Comparison of ENCODE assay signal across 16 mouse cellular contexts in genomic region chr12:44923273-44923672, GRCm38 (mm10).
"Had no signal": no experiment of that assay in that cellular context is flagged by ENCODE, and none has a peak within 500 bp of the region (broad histone marks: within the 10 kb centered on the region; RNA-seq: fewer than 3 reads in every experiment).

No protein-coding gene starts in this region.

- H3K4me3 ChIP-seq: layer of hippocampus, adult 2 months; liver, embryonic 13.5 days; midbrain, embryonic 12.5 days; midbrain, embryonic 15.5 days; neural tube, embryonic 12.5 days; neural tube, embryonic 15.5 days had no signal

- H3K36me3 ChIP-seq: liver, embryonic 13.5 days; midbrain, embryonic 12.5 days; midbrain, embryonic 15.5 days; neural tube, embryonic 12.5 days; neural tube, embryonic 15.5 days had no signal

- DNase-seq: layer of hippocampus, adult 9-11 months; liver, embryonic 13.5 days; lung, embryonic 14.5 days; right cerebral cortex, postnatal 25 days; thymus, adult 18-20 months; thymus, postnatal 4 days had no signal

- H3K9me3 ChIP-seq: liver, embryonic 13.5 days; midbrain, embryonic 12.5 days; midbrain, embryonic 15.5 days; neural tube, embryonic 12.5 days; neural tube, embryonic 15.5 days had no signal

- H3K9ac ChIP-seq: hindbrain, embryonic 14.5 days; liver, embryonic 13.5 days; lung, embryonic 14.5 days; midbrain, embryonic 12.5 days; midbrain, embryonic 15.5 days; neural tube, embryonic 12.5 days; neural tube, embryonic 15.5 days had no signal

- H3K27ac ChIP-seq: hindbrain, embryonic 14.5 days; hindbrain, postnatal 0 days; layer of hippocampus, adult 2 months; liver, embryonic 13.5 days; macrophage; midbrain, embryonic 12.5 days; midbrain, embryonic 15.5 days; neural tube, embryonic 12.5 days; neural tube, embryonic 15.5 days had no signal

- H3K4me2 ChIP-seq: hindbrain, embryonic 14.5 days; liver, embryonic 13.5 days; lung, embryonic 14.5 days; midbrain, embryonic 12.5 days; midbrain, embryonic 15.5 days; neural tube, embryonic 12.5 days; neural tube, embryonic 15.5 days had no signal

- H3K27me3 ChIP-seq: liver, embryonic 13.5 days; midbrain, embryonic 12.5 days; midbrain, embryonic 15.5 days; neural tube, embryonic 12.5 days; neural tube, embryonic 15.5 days had no signal

- ATAC-seq: hindbrain, postnatal 0 days; inflammation-experienced regulatory T-cells, adult 6 months; lung, postnatal 0 days; midbrain, embryonic 15.5 days had no signal

- H3K4me1 ChIP-seq: liver, embryonic 13.5 days; midbrain, embryonic 12.5 days; midbrain, embryonic 15.5 days; neural tube, embryonic 12.5 days; neural tube, embryonic 15.5 days had no signal
